Mouse (Mus musculus) layer of hippocampus, adult 11-12 months (tissue): Measurements from ENCODE around the gene Trappc6b.
A peak's percentile ranks its signal among the peaks of the same experiment; 100 is the strongest.

Experiments used
- DNase-seq: peaks from one replicate; pipeline ENCODE4 v3.0.0; 2022; ENCODE audit warnings: low spot score

The Trappc6b gene

DNA sequence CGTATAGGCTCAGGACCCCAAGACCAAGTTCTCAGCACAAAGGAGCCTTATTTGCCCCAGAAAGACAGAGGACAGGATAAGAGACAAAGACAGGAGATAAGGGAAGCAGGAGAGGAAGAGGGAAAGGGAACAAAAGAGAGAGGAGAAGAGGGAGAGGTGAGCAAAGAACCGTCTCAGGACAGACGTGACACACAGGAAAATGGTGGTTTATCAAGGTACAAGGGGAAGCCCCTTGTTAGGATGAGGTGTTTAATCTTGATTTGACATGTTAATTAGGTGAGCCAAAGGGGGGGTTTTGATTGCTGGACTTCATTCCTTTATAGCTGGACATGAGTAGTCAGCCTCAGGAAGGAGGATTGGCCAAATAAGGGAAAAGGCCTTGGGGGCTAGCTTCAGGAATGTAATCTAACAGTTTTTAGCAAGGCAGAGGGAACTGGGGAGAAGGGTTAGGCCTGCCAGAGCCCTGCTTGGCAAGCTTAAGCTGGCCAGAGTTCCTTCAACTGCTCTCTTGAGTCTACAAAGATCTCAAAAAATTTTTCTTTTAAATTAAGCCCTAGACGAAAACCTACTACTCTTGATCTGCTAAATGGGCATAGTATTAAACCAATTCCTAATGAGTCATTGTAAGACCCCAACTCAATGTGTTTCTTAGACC is 5.9 kb downstream of the Trappc6b start:
- DNase-seq, result no peak

DNA sequence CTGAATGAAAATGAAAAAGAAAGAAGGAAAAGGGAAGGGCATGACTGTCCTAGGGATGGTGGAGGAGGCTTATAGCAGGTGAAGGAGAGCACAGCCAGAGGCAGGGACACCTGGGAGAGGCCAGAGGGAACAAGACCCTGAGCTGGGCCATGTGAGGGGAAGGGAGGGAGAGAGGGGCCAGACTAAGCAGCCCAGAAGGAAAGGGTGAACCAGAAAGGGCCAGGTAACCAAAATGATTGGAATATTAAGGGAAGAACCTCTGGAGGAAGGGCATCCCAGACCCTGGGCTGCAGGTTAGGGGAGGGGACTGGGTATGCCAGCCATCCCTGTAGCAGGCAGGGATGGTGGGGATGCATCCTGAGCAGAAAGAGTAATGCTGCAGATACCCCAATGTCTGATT is 7.3 kb downstream of the Trappc6b start:
- DNase-seq, result no peak

DNA sequence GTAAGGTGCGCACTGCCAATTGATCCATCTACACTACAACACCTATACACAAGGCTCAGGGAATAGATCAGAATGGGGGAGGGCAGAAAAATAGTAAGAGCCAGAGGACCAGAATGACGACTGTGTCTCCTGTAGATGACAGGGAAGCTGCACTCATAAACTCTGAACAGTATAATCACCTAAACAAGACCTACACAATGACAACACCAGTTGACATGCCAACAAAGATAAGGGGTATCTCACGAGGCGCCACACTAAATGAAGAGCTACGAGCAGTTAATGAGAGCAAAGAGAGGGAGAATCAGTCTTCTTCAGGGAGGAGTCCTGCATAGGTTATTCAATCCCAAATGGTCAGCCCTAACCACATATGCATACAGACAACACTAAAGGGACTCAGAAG is 8.1 kb downstream of the Trappc6b start:
- no peak for DNase-seq

DNA sequence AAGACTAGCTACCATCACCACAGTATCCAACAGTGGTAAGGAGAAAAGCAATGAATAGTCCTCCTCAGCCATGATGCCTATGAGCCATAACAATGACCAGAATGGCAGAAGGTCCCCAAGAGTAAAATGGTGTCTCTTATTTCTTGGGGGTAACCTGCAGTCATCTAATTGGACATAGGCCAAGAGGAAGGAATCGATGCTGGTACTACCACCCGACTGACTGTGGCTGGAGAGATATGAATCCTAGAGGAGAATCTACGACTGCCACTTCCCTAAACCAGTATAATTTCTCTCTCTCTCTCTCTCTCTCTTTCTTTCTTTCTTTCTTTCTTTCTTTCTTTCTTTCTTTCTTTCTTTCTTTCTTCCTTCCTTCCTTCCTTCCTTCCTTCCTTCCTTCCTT is 8.8 kb downstream of the Trappc6b start:
- no peak for DNase-seq

DNA sequence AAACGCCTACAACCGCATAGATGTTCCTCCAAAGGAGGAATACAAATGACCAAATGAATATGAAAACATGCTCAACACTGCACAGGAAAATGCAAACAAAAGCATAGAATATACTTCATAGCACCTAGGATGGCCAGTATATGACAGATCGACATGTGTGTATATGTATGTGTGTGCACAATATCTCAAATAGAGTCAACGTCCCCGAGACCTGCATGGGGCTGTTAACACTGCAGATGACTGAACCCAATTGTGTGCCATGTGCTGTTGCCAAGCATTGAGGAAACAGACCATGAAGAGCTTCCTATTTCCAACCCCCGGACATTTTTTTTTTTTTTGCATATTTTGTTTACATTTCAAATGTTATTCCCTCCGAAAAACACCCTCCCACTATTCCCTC is 20.4 kb downstream of the Trappc6b start:
- no peak for DNase-seq

DNA sequence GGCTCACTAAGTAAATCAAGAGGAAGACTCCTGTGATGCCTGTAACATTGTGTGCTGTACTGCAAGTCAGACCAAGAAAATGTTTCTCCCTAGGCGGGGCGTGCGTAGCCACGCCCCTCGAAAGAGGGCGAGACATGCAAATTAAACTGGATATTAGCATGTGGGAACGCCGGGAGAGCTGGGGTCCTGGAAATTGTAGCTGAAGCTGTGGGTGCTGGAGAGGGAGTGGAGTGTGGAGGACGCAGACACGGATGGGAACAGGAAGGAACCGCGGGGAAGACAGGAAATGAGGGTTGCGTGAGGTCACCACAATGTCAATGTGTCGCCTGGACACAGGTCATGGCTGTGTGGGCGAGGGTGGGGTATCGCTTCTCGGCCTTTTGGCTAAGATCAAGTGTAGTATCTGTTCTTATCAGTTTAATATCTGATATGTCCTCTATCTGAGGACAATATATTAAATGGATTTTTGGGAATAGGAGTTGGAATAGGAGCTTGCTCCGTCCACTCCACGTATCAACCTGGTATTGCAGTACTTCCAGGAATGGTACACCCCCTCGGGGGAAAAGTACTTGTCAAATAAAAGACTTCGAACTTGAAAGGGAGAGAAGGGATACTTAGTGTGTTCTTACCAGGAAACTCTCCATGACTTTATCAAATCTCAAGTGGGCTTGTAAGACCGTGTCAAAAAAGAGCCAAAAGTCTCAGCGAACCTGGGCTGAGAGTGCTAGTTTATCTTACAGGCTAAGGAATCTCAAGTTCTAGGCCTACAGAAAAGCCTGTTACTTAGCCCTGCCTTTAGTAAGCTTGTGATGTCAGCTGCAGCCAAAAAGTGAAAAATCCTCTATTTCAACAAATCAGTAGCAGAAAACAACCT is 21.1 kb downstream of the Trappc6b start:
- no peak for DNase-seq

DNA sequence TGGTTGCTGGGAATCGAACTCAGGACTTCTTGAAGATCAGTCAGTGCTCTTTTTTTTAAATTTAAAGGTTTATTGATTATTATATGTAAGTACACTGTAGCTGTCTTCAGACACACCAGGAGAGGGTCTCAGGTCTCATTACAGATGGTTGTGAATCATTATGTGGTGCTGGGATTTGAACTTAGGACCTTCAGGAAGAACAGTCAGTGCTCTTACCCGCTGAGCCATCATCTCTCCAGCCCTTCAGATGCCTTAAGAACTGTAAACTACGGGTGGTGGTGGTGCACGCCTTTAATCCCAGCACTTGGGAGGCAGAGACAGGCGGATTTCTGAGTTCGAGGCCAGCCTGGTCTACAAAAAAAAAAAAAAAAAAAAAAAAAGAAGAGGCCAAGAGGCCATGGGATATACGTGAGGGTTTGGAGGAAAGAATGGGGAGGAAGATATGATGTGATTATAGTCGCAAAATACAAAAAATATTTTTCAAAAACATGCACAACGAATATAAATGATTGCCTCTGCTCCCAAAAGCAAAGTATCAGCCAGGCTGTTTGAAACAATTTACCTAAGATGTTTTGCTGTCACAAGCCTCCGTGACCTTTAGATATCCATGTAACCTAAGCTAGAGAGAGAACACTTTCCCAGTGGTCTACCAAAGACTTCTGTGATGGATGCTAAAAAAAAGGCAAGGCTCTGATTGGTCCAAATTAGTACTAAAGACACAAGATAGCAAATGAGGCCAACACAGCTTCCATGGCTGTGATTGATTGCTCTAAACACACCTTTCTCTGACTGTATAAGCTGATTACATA is 21.9 kb downstream of the Trappc6b start:
- no peak for DNase-seq

DNA sequence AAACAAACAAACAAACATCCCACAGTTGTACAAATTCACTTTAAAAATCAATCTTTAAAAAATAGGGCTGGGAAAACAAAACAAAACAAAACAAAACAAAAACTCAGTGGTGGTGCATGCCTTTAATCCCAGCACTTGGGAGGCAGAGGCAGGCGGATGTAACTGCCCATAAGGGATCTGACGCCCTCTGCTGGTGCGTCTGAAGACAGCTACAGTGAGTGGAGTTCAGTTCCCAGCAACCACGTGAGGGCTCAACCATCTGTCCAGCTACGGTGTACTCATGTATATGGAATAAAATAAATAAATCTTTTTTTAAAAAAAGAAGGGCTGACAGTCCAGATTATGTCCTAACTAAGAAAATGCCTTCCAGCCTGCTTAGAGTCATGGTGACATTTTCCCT is 29.2 kb downstream of the Trappc6b start:
- no peak for DNase-seq

DNA sequence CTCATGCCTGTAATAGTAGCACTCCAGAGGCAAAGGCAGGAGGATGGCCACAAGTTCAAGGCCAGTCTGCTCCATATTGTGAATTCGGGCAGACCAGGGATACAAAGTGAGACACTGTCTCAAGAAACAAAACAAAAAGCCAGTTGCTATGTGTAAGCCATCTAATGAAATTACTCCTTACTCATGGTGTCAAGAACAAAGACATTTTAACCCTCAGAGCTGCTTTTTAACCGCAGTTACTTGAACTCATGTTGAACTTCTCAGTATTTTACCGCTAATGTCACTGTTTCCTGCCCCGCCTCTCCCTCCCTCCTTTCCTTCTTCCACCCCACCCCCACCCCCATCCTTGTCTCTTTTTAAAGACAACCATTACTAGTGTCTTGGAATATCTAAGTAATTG is 40.0 kb downstream of the Trappc6b start:
- no peak for DNase-seq

DNA sequence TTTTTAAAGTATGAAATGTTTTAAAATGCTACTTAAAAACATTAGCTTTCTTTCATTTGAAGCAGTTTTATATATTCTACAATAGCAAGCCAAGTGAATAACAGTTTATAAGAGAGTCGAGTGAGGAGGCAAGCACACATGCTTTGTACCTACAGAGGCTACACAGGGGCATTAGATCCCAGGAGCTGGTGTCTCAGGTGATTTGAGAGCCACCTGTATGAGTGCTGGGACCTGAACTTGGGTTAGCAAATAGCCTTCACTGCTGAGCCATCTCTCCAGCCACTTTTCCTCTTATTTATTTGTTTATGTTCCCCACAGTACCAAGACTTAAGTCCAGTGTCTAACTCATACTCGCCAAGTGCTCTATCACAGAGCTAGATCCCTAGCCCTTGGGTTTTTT is 41.4 kb downstream of the Trappc6b start:
- DNase-seq, result no peak

DNA sequence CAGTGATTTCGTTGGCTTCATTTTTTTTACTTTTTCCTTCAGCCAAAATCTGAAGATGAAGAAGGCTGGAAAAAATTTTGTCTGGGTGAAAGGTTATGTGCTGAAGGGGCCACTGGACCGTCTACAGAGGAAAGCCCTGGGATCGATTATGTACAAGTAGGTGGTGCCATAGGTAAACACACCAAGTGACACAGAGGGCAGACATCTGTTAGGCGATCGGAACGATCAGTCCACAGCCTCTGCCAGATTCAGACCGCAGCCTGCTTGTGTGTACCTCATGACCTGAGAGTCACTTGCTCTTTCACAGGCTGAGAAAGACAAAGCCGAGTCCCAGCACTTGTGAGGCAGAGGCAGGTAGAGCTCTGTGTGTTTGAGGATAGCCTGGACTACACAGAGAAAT is 43.3 kb downstream of the Trappc6b start:
- no peak for DNase-seq

DNA sequence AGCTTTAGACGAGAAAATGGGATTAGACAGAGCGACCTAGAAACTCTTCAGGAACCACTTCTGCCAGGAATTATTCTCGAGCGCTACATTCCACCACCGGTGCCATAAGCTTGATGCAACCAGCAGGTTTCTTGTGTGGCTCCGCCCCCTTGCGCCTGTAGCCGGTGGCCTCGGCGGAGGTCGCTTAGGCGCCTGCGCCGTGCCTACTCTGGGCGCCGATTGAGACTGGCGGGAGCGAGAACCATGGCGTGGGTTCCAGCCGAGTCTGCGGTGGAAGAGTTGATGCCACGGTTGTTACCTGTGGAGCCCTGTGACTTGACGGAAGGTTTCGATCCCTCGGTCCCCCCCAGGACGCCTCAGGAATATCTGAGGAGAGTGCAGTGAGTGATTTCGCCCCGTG is 48.0 kb downstream of the Trappc6b start, which contains the start of gene Gemin2:
TSS of gene Gemin2 (plus strand) at position 160 of the 400 bp plus-strand sequence.
- DNase-seq, result peak; percentile 91

DNA sequence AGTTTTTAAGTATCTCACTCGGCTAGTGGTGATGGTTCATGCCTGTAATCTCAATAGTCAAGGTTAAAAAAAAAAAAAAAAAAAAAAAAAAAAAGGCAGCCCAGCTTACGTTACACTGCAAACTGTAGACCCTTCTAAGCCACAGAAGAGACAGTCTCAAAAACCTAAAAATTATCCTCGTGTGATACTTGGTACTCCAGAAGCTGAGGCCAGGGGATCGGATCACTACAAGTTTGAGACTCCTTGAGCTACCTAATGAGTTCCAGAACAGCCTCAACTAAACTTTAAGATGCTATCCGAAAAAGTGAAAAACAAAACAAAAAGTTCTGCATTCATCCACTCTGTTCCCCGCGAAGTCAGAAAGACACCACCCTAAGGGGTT is 48.6 kb downstream of the Trappc6b start:
- no peak for DNase-seq

DNA sequence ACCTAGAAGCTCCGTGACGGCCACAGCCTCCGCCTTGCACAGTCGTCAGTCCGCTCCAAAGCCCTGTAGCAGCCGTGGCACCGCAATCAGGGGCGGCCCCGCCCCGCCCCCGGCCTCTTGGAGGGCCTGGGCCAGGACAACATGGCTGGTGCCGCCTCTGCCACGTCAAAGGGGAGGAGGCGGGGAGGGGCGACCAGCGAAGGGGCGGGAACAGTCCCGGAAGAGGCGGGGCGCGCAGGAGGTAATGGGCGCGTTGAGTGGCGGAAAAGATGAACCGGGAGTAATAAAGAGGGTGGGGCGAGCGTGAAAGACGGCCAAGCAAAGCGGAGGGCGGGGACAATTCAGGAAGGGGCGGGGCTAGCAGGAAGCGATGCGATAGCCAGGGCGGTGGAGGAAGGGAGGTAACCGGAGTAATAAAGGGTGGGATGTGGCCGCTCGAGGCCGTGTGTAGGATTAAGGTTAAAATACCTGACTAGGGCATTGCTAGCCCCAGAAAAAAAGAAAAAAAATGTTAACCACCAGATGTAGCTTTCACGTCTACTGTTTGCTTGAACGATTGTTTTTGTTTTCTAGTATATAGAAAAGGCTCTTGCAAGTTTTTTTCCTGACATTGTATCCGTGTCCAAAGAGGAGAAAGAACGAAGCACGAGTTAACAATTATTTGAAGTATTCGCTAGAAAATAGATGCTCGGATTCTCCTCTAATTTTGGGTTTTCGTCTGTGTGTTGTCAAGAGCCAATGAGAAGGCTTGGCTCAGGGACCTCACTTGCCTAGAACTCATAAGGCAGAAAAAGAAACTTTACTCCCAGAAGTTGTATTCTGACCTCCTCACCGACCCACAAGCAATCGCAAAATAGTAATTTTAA is 49.2 kb downstream of the Trappc6b start, which contains the start of gene Sec23a:
TSS of gene Sec23a (minus strand) at position 174 of the 866 bp plus-strand sequence.
- peak; percentile 98 for DNase-seq

DNA sequence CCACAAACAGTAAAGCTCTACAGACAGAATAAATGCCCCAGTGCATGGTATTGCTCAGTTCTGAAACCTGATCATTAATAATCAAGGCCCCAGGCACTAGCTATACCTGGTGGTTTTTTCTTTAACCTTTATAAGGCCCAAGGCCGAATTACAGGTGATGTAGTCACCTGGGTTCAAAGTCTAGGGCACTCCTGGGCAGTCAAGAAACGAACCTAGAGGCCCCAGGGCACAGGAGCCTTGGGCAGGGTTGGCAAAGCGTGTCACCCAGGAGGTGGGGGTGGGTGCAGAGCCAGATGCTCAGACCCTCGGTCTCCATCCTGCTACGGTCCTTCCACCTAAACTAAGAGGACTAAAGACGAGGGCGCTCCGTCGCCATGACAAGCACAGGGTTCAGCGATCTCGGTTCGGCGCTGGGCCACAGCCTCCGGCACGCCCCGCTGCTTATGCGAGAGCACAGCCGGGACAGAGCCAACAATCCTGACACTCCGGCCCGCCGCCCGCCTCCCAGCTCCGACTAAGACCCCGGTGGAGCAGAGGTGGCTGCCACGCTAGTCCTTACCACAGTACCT is 49.9 kb downstream of the Trappc6b start:
- no peak for DNase-seq

DNA sequence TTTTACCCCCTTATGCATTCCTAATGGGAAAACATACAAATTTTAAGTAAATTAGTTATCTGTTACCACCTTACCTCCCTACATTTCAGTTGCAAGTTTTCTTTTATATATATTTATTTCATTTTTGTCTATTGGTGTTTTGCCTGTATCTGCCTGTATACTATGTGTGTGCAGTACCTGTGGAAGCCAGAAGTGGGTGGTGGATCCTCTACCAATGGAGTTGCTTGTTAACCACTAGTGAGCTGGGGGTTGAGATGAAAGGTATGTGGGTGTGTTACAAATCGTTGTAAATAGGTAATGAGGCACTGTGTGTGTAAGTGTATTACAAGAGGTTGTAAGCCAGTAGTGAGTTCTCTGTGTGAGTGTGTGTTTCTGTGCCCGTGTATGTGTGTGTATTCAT is 50.8 kb downstream of the Trappc6b start:
- no peak for DNase-seq
